Mouse (Mus musculus) brown adipose tissue, adult 24 weeks (tissue): ENCODE measurements around the gene Ism1. TPM values are rescaled to one million over a fixed set of nuclear protein-coding genes. Genes with fewer than 3 reads are reported as not detected.

ENCODE experiments used
- H3K27ac ChIP-seq: fragments of 200-500 bp; replicated peaks from 2 replicates; pipeline ENCODE4 v1.5.1; 2012; ENCODE audit warnings: low read depth, mild to moderate bottlenecking, low read length
- H3K4me1 ChIP-seq: fragments of 200-500 bp; 2 replicates; pipeline ENCODE4 v1.6.1; 2012; ENCODE audit warnings: low read length, mixed read lengths; ENCODE audit not compliant: control insufficient read depth, insufficient read depth, insufficient read length
- H3K4me3 ChIP-seq: fragments of 200-500 bp; 2 replicates; pipeline ENCODE4 v1.5.1; 2012; ENCODE audit warnings: low read depth, mild to moderate bottlenecking, low read length, moderate library complexity; ENCODE audit not compliant: insufficient read depth
- polyA plus RNA-seq: library from polyadenylated mRNA; stranded (reverse); fragments of >200 nt; gene quantifications from 2 replicates; pipeline ENCODE4 v1.2.4, GENCODE M21; 2012; ENCODE audit not compliant: missing spikeins, insufficient read depth, insufficient read length

Gene Ism1
- polyA plus RNA-seq, 1 experiment, result 2.0 TPM

DNA sequence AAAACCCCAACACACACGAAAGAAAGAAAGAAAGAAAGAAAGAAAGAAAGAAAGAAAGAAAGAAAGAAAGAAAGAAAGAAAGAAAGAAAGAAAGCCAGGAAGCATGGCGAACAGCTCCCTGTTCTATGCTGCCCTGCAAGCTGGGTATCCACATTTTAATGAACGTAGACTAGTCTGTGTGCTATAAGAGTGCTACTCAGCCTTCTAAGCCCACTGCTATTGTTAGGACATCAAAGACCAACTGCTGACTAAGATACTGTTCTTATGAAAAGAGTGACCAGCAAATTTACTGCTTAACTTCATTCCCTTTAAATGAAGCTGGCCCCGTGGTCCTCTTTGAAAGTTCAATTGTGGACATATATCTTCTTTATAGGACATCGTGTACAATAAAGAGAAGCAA, 16.7 kb downstream of the Ism1 start:
- H3K4me3 ChIP-seq, result no peak overlapping the region
- H3K4me1 ChIP-seq, result no peaks in the 10 kb centered on the region
- H3K27ac ChIP-seq, result no peak overlapping the region

DNA sequence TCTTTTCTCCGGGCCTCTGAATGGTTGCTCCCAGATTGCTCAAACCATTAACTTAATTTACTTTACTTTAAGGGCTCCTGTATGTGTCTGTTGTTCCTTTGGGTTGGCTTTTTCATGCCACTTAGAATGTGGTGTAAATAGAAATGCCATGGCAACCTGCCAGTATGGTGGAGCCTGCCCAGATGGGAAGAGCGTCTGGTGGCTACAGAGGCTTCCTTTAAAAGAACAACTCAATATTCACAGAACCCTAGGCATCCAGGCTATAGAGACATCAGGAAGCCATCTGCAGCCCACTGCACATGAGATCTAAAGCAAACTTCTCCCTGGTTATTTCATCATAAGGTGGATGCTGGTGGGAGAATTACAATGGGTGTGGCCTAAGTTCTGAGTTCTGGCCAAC, 18.6 kb downstream of the Ism1 start:
- Histone ChIP-seq H3K27ac (no peak overlapping the region), H3K4me3 (no peak overlapping the region), H3K4me1 (no peaks in the 10 kb centered on the region)

DNA sequence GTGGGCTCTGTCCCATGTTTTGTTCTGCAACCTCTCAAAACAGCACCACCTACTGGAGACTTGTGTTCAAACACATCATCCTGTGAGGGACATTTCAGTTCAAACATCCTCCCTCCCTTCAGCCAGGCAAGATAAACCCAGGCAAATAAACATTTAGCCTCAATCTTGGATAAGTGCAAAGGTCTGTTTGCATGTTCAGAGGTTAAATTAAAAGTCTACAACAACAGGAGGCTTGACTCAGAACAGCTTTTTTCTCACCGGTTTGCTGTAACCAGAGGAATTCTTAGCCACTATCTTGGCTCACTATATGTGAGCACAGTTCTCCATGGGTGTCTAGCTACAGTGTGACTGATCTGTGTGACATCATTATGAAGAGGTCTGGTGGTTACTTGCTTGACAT, 22.6 kb downstream of the Ism1 start:
- no peak overlapping the region for H3K4me3 ChIP-seq
- no peaks in the 10 kb centered on the region for H3K4me1 ChIP-seq
- no peak overlapping the region for H3K27ac ChIP-seq

DNA sequence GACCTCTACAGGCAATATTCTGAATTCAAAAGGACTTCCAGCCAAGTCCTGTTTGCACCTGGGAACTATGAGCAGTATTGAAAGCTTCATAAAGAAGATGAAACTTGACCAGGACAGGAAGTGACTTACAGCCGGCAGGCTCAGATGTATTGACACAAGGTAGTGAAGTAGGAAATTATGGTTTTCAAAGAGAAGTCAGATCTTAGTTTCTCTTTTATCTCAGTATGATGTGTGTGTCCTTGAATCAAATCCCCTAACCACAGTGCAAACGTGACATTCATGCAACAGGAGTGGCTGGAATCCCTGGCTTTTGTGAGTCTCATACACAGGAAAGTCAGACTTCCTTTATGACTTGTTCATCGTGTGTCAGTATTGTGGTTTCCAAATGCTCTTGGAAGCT, 27.0 kb downstream of the Ism1 start:
- Histone ChIP-seq H3K27ac (no peak overlapping the region), H3K4me3 (no peak overlapping the region), H3K4me1 (no peaks in the 10 kb centered on the region)

DNA sequence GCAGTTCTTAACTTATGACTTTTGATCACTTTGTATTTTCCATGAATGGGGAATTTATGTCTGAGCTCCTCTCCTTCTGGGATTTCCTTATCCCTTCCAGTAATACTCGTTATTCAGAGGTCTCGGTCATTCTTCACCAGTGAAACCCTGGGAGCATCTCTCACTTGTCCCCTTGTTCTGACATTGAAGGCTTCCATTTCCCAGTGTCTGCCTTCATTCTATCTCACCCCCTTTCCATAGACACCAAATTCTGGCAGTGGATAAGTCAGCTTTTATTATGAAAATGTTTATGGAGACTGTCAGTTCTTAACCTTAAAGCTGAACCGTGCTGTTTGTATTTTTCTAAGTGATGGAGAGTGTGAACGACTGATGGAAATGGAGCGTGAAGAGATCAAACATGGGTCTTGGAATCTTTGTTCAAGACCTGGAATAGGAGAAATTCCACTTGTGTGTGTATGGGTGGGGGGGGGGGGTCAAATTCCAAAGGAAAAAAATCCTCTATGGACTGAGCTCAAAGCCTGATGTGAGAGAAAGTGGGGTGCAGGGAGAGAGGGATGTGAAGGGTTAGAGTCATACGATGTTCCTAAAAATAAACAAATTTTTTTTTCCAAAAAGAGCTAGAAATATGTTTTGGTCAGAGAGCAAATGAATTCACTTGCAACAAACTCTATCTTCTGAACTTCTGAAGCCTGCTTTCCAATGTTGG, 30.4 kb downstream of the Ism1 start:
- Histone ChIP-seq H3K27ac (no peak overlapping the region), H3K4me3 (no peak overlapping the region), H3K4me1 (no peaks in the 10 kb centered on the region)

DNA sequence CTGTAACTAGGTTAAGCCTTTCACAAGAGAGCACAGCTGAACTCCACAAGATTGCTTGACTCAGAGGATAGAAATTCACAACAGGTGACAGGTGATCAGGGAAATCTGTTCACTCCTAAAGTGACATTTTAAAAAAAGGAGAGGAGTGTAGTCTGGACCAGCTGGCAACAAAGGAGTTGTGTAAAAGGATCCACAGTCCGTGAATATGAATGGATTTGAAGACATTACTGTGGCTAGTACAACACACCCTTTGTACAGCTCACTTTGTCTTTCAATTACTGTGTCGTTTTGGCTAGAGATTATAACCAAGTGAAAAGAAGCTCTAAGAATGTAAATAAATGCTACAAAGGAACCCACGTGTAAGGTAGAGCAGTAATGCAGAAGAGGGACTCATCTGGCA, 33.7 kb downstream of the Ism1 start:
- H3K4me1 ChIP-seq, result no peaks in the 10 kb centered on the region
- H3K4me3 ChIP-seq, result no peak overlapping the region

DNA sequence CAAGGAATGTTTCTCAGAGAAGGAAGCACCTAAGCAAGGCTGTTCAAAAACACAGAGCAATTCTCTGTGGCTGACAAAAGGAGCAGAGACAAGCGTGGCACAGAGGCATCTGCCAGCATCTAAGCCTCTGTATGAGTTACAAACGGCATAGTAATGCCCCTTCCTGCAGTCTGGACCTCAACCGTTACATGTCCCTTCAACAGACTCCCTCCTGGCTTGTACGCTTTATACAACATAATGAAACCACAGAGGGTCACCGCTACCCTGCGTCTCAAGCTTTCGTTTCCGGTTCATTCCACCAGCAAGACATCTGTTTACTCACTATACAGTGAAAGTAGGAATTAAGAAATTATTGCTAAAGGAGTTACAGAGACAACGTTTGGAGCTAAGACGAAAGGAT, 34.1 kb downstream of the Ism1 start:
- no peak overlapping the region for H3K4me3 ChIP-seq
- H3K4me1 ChIP-seq, result no peaks in the 10 kb centered on the region
- H3K27ac ChIP-seq, result no peak overlapping the region

More for the DNA sequence above, 33.7 kb downstream of the Ism1 start:
- no peak overlapping the region for H3K27ac ChIP-seq

DNA sequence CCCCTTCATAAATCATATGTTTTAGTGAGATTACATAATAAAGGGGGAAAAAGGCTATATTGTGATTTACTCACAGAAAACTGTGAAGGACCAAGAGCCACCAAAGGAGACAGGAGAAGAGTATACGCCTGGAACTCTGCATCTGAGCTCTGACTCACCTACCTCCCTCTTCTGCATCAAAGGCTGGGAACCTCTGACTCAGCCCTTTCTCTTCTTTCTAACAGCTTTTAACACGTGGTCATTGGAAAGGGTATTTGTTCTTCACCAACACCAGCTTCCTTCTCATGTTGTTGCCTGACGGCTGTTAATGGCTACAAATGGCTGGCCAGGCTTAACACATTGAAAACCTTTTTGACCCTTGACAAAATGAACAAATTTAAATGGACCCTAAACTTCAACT, 36.2 kb downstream of the Ism1 start:
- Histone ChIP-seq H3K27ac (no peak overlapping the region), H3K4me1 (no peaks in the 10 kb centered on the region), H3K4me3 (no peak overlapping the region)

DNA sequence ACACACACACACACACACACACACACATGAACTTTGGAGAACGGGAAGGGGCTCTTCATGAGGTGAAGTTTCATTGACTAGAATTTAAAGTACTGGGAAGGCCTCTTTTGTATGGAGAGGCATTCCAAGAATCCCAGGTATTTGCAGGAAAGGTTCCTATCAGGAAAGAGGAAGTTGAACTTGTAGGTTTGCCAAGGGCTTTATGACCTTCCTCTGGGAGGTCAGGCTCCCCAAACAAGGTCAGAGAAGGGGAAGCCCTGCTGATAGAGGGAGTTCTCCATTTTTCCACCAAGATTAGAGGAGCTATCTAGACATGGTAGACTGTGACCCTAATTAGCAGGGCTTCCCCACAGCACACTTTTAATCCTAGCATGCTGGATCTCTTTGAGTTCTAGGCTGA, 39.8 kb downstream of the Ism1 start:
- H3K27ac ChIP-seq, result no peak overlapping the region
- no peak overlapping the region for H3K4me3 ChIP-seq

DNA sequence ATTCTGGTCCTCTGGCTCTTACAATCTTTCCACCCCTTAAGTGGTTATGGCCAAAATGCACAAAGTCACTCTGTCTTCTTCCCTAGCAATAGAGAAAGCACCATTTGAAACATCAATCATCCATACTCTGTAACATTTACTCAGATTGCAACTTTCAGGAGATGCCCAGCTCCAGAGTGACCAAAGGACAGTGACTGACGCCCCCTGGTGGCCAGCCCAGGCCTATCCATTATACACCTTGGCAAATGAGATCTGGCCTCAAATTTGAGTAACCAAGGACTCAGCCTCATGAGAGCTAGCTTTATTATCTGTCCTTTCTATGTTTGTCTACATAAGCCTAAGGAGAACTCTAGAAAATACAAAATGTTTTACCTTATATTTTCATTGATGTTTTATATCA, 44.7 kb downstream of the Ism1 start:
- Histone ChIP-seq H3K4me3 (no peak overlapping the region), H3K4me1 (no peaks in the 10 kb centered on the region)

More for the DNA sequence above, 39.8 kb downstream of the Ism1 start:
- H3K4me1 ChIP-seq, result no peaks in the 10 kb centered on the region

DNA sequence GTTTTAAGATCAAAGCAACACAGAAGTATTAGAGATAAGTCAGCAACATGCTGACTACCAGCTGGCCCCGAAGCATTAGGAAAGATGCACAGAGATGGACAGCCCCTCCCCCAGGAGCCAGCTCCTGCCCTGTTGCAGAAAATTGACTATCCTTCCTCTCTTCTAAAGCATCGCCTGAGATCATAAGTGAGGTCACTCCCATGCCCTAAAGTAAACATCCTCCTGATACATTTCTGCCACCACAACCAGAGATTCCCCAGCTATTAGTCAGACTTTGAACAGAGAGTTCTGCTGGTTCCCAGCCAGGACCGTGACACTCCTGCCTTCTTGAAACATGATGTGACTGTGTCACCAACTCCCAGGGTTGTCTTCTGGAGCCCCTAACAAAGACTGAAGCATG, 45.3 kb downstream of the Ism1 start:
- H3K4me3 ChIP-seq, result no peak overlapping the region
- no peak overlapping the region for H3K27ac ChIP-seq
- H3K4me1 ChIP-seq, result no peaks in the 10 kb centered on the region

More for the DNA sequence above, 44.7 kb downstream of the Ism1 start:
- no peak overlapping the region for H3K27ac ChIP-seq

DNA sequence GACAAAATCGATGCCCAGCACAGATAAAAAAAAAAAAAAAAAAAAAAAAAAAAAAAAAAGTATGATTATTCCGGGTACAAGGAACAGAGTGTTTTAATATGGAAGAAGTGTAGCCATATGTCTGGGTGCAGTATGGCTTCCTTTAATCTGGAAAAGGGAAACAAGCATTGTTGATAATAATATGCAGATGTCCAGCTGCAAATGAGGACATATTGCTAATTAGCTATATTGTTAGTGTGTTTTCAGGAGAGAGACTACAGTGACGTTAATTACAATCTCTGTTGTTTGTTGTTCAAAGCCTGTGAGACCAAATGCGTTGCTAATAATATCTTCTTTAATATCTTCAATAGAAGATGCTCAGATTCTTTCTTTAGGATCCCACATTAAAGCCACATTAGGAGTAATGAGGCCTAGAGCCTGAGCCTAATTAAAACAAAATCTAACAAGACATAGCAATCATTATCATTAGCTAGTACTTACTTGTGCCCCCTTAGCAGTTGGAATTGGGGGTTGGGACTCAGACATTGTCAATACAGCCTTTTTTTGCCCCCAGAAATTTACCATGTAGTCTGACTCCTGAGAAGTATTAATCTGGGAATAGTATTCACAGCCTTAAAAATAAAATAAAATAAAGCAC, 46.3 kb downstream of the Ism1 start:
- no peak overlapping the region for H3K4me3 ChIP-seq
- H3K27ac ChIP-seq, result no peak overlapping the region
- H3K4me1 ChIP-seq, result no peaks in the 10 kb centered on the region

DNA sequence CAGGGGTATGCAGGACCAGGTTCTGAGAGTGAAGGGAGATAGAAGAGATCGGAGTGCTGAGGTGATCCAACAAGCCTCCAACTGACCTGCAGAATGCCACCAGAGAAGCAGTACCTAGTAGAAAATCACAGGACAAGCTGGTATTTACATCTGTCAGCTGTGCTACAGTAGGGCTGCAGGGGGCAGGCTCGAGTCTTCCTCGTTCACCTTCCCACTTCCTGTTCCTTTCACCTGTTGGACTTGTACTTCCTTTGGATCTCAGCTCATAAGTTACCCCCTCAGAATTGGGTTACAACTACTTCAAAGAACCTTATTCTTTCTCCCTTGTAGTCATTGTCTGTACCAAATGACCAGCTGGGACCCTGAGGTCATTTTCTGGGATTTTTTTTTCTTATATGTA, 47.4 kb downstream of the Ism1 start:
- H3K4me1 ChIP-seq, result no peaks in the 10 kb centered on the region
- no peak overlapping the region for H3K27ac ChIP-seq
- H3K4me3 ChIP-seq, result no peak overlapping the region

DNA sequence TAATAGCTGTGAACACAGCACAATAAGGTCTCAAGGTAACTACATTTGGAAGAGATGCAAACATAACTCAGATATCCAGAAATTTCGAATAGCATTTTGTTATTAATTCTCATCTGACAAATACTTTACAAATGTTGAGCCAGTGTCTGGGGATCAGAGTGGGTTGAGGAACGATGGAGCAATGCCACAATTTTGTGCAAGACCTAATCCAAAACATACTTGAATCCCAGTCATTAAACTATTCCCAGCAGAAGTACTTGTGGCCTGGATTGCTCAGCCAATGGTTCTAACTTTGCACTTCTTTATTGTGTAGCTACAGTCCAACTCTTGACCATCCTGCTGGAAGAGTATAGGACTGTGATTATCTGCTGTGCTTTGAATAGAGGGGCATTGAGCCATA, 50.1 kb downstream of the Ism1 start:
- no peak overlapping the region for H3K27ac ChIP-seq
- no peaks in the 10 kb centered on the region for H3K4me1 ChIP-seq
- H3K4me3 ChIP-seq, result no peak overlapping the region

DNA sequence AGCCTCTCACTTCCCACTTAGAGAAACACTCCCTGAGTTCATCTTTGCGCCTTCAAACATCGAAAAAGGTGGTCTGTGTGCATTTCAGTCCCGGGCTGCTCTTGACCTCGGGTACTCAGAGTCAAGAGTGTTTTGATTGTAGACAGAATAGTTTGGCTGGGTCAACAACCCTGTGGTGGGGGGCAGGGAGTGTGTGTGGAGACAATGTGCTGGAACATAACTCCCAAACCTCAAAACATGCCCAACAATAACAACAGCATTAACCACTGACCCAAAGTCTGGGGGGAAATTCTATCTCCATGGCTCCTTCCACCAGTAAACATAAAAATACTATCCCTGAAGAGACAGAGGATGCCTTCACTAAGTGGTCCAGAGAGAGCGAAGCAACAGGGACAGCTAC, 51.4 kb downstream of the Ism1 start:
- no peak overlapping the region for H3K4me3 ChIP-seq
- H3K27ac ChIP-seq, result no peak overlapping the region
- H3K4me1 ChIP-seq, result no peaks in the 10 kb centered on the region

DNA sequence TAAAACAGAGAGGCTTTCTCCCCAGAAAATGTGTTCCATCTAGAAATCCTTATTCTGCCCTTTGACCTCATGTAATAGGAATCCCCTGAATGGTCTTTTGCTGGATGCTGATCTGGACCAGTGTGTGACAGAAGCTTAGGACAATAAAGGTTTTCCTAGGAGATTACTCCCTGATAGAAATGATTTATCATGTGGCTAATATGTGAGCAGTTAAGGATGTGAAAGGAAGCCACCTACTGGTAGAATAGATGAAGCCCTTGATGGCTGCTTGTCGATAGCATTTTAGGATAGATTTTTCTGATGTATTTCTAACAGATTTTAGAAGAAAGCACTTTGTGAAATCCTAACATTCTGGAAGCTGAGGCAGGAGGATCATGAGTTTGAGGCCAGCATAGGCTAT, 64.4 kb downstream of the Ism1 start:
- Histone ChIP-seq H3K4me3 (no peak overlapping the region), H3K4me1 (no peaks in the 10 kb centered on the region), H3K27ac (no peak overlapping the region)
